Mouse (Mus musculus): ENCODE measurements around the gene Raph1. TPM values are rescaled to one million over a fixed set of nuclear protein-coding genes. Genes with fewer than 3 reads are reported as not detected.

Raph1 gene
- polyA plus RNA-seq, 1 experiment, result 1.9 TPM

DNA sequence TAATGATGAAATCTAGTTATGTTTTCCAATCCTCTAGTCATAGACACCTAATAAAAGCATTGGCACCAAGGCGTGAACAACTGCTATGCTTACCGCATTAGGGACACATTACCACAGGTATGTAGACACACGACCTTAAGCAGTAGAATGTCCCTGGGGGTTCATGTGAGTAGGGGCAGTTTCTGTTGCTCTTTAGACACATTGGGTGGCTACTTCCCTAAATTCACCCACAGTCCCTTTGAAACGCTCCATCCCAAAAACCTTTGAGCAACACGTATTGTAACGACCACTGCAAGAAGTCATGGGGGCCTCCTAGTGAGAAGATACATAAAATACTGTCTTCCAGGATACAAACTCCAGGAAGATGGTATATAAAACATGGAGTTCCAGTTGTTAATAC is 33.8 kb upstream of the Raph1 start:
- no peak overlapping the region for H3K4me3 ChIP-seq (ENCODE audit: control insufficient read depth, low read depth, low read length)
- no peak for TF ChIP-seq POLR2A (IDR thresholded peaks at IDR 0.05; ENCODE audit: control insufficient read depth, low read depth, low read length)
- TF ChIP-seq CTCF (IDR thresholded peaks at IDR 0.05; ENCODE audit: control insufficient read depth, insufficient read depth, insufficient replicate concordance, low read depth, low read length), result no peak
- H3K27ac ChIP-seq (ENCODE audit: control insufficient read depth, insufficient read depth, low read depth, low read length), result no peak overlapping the region
- H3K27me3 ChIP-seq (ENCODE audit: control insufficient read depth, insufficient read depth, low read length), result no peaks in the 10 kb centered on the region
- H3K36me3 ChIP-seq (ENCODE audit: control insufficient read depth, insufficient read depth, low read length), result no peaks in the 10 kb centered on the region
- H3K4me1 ChIP-seq (ENCODE audit: control insufficient read depth, insufficient read depth, low read length), result no peaks in the 10 kb centered on the region

DNA sequence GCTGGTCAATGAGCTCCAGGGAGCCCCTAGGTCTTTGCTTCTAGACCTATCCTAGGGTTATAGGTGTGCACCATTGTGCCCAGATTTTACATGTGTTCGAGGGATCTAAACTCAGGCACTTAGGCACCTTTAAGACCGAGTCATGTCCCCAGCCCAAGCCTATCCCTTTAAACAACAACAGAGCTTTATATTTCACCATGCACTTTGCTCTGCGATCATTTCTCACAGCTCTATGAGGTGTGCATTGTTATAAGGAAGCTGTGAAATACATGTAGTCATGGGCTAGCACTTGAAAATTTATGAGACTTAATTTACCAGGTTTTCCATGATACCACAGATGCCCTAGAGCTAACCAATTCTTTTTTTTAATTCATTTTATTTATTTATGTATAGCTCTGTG is 33.0 kb upstream of the Raph1 start:
- Histone ChIP-seq H3K4me3 (ENCODE audit: control insufficient read depth, low read depth, low read length) (no peak overlapping the region), H3K27ac (ENCODE audit: control insufficient read depth, insufficient read depth, low read depth, low read length) (no peak overlapping the region), H3K36me3 (ENCODE audit: control insufficient read depth, insufficient read depth, low read length) (no peaks in the 10 kb centered on the region), H3K4me1 (ENCODE audit: control insufficient read depth, insufficient read depth, low read length) (no peaks in the 10 kb centered on the region), H3K27me3 (ENCODE audit: control insufficient read depth, insufficient read depth, low read length) (no peaks in the 10 kb centered on the region)
- TF ChIP-seq CTCF (IDR thresholded peaks at IDR 0.05; ENCODE audit: control insufficient read depth, insufficient read depth, insufficient replicate concordance, low read depth, low read length), result no peak
- TF ChIP-seq POLR2A (IDR thresholded peaks at IDR 0.05; ENCODE audit: control insufficient read depth, low read depth, low read length), result no peak

DNA sequence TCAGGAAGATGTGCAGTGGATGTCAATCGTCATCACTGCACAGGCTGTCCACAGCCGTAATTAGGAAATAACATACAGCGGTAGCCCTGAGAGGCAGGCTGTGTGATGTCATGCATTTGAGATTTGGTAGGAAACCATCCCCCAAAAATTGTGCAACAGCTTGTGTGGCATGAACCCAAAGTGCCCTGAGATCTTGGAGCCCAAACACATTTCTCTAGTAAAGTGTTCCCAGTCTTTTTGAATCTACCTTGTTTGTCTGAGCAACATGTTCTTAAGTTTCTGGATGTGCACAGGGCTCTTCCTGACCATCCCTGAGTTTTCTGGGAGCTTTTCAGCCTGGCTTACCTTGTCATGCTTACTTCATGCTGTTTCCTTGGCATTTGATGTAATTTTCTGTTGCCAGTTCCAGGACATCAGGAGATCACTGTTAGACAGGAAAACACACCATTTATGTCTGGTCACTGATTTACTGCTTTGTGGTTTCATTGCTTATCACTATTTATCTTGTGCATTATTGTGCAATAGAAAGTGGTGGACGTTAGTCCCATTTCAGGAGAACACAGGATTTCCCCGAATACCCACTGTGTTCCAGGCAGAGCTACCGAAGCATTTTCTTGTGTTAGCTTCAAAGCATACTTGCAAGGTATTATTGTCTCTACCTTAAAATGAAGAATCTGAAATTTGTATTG is 32.3 kb upstream of the Raph1 start:
- Histone ChIP-seq H3K27ac (ENCODE audit: control insufficient read depth, insufficient read depth, low read depth, low read length) (no peak overlapping the region), H3K4me3 (ENCODE audit: control insufficient read depth, low read depth, low read length) (no peak overlapping the region), H3K4me1 (ENCODE audit: control insufficient read depth, insufficient read depth, low read length) (no peaks in the 10 kb centered on the region), H3K36me3 (ENCODE audit: control insufficient read depth, insufficient read depth, low read length) (no peaks in the 10 kb centered on the region), H3K27me3 (ENCODE audit: control insufficient read depth, insufficient read depth, low read length) (no peaks in the 10 kb centered on the region)
- TF ChIP-seq CTCF (IDR thresholded peaks at IDR 0.05; ENCODE audit: control insufficient read depth, insufficient read depth, insufficient replicate concordance, low read depth, low read length), result no peak
- no peak for TF ChIP-seq POLR2A (IDR thresholded peaks at IDR 0.05; ENCODE audit: control insufficient read depth, low read depth, low read length)

DNA sequence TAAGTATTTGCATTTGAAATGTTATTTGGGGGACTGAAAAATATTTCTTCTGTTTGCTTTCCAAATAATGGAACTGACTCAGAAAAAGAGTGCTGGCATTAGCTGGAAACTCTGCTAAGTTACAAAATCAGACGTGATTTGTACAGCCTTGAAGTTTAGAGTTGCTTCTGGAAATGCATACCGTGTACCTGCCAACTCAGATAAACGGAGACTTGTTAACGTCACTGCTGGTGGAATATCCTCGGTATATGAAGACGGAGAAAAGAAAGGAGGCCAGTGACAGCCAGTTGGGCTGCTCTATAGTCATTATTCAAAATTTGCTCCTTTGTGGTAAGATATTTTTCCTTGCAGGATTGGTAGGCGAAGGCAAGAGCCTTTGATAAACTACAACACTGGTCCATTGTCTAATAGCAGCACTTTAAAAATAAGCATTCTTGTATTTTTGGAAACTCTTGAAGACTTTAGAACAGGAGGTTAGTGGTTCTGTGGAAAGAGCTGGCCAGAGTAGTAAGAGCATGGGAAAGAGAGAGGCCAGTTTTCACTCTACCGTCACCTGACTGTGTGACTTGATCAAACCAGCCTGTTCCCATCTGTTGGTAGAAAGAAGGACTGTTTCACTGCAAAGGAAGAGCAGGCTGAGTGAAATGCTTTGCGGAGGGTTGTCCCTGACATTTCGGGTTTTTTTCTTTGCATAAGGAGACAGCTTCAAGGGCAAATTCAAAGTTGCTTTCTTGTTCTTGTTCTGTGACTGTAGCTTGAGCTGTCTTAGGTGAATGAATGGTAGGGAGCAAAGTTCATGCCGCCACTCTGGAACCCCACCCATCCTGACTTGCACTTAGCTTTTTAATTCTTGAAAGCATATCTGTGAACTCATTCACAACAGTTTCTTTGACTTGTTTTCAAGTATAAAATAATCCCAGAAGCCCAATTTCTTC is 29.7 kb upstream of the Raph1 start:
- TF ChIP-seq POLR2A (IDR thresholded peaks at IDR 0.05; ENCODE audit: control insufficient read depth, low read depth, low read length), result no peak
- Histone ChIP-seq H3K36me3 (ENCODE audit: control insufficient read depth, insufficient read depth, low read length) (no peaks in the 10 kb centered on the region), H3K27ac (ENCODE audit: control insufficient read depth, insufficient read depth, low read depth, low read length) (0 out of 2 replicates have a peak overlapping the region, but pooled peaks have one; percentile 21), H3K27me3 (ENCODE audit: control insufficient read depth, insufficient read depth, low read length) (no peaks in the 10 kb centered on the region), H3K4me1 (ENCODE audit: control insufficient read depth, insufficient read depth, low read length) (no peaks in the 10 kb centered on the region), H3K4me3 (ENCODE audit: control insufficient read depth, low read depth, low read length) (no peak overlapping the region)

DNA sequence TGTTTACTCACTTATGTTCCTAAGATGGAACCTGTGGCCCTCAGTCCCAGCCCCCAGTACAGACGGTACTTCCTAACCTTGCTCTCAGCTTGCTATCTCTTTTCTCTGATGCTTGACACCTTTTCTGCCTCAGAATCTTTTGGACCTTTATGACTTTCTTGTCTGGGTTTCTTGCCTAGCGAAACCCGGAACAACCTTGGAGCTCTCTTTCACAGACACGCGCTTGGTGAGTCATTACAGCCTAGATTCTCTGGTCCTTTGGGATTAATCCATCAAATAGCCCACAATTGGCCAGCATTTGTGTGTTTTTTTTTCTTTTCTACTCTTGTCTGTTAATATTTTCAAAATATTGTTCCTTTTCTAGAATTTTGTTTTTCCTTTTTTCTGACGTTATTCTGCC is 26.2 kb upstream of the Raph1 start:
- TF ChIP-seq CTCF (IDR thresholded peaks at IDR 0.05; ENCODE audit: control insufficient read depth, insufficient read depth, insufficient replicate concordance, low read depth, low read length), result no peak
- no peak overlapping the region for H3K27ac ChIP-seq (ENCODE audit: control insufficient read depth, insufficient read depth, low read depth, low read length)
- no peaks in the 10 kb centered on the region for H3K4me1 ChIP-seq (ENCODE audit: control insufficient read depth, insufficient read depth, low read length)
- H3K27me3 ChIP-seq (ENCODE audit: control insufficient read depth, insufficient read depth, low read length), result no peaks in the 10 kb centered on the region
- H3K36me3 ChIP-seq (ENCODE audit: control insufficient read depth, insufficient read depth, low read length), result no peaks in the 10 kb centered on the region
- no peak overlapping the region for H3K4me3 ChIP-seq (ENCODE audit: control insufficient read depth, low read depth, low read length)

DNA sequence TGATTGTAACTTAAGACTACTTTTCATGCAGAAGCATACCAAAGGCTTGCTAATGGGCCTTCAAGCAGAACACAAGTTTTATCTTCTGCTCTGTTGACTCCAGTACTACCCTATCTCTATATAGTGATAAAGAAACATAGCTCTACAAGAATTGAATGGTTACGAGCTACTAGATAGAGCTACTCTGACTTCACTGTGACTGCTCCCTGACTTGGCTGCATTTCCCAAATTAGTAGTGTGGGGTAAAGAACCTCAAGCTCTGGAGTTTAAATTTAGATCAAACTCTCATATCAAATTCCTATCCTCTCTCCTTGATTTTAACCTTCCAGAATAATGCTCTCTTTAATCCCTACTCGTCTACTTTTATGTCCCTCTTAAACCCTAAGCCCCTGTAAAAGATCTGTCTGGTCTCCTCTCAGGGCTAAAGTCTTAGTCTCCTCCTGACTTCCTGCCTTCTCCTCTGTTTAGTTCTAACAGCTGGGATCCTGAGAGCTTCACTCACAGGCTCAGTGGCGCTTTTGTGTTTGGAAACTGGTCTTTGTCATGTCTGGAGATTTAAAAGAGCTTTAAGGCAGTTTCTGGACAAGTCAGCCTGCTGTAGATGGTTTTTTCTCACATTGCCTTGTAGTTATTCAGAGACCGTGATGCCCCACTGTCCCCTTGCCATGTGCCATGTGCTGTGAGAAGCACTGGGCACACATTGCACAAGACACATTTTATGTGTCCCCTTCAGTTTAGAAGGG is 22.2 kb upstream of the Raph1 start:
- TF ChIP-seq CTCF (IDR thresholded peaks at IDR 0.05; ENCODE audit: control insufficient read depth, insufficient read depth, insufficient replicate concordance, low read depth, low read length) (no peak), POLR2A (IDR thresholded peaks at IDR 0.05; ENCODE audit: control insufficient read depth, low read depth, low read length) (no peak)
- no peak overlapping the region for H3K27ac ChIP-seq (ENCODE audit: control insufficient read depth, insufficient read depth, low read depth, low read length)

DNA sequence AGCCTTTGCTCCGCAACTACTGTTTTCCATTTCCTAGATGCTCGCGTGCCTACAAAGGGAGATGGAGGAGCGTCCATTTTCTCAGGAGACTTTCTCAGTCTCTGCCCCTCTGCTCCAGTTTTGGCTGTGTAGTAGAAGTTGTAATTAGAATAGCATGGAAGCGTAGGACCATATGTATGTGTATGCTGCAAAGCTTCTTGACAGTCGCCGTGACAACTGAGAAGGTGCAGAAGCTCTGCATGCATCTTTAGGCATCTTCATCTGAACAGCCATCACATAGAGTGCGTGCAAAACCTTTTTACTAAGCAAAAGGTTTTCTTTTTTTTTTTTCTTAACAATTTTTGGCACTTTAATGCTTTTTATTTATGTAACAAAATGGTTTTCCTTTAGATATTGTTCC is 14.1 kb upstream of the Raph1 start:
- Histone ChIP-seq H3K4me1 (ENCODE audit: control insufficient read depth, insufficient read depth, low read length) (no peaks in the 10 kb centered on the region), H3K36me3 (ENCODE audit: control insufficient read depth, insufficient read depth, low read length) (no peaks in the 10 kb centered on the region), H3K27me3 (ENCODE audit: control insufficient read depth, insufficient read depth, low read length) (no peaks in the 10 kb centered on the region), H3K4me3 (ENCODE audit: control insufficient read depth, low read depth, low read length) (no peak overlapping the region), H3K27ac (ENCODE audit: control insufficient read depth, insufficient read depth, low read depth, low read length) (no peak overlapping the region)
- TF ChIP-seq CTCF (IDR thresholded peaks at IDR 0.05; ENCODE audit: control insufficient read depth, insufficient read depth, insufficient replicate concordance, low read depth, low read length), result no peak
- no peak for TF ChIP-seq POLR2A (IDR thresholded peaks at IDR 0.05; ENCODE audit: control insufficient read depth, low read depth, low read length)

More for the DNA sequence above, 22.2 kb upstream of the Raph1 start:
- Histone ChIP-seq H3K4me1 (ENCODE audit: control insufficient read depth, insufficient read depth, low read length) (no peaks in the 10 kb centered on the region), H3K27me3 (ENCODE audit: control insufficient read depth, insufficient read depth, low read length) (no peaks in the 10 kb centered on the region), H3K36me3 (ENCODE audit: control insufficient read depth, insufficient read depth, low read length) (no peaks in the 10 kb centered on the region), H3K4me3 (ENCODE audit: control insufficient read depth, low read depth, low read length) (no peak overlapping the region)
